Mouse (Mus musculus) cerebellum, adult (tissue): Measurements from ENCODE around the gene Patl1.
"Not testable (repeated sequence)": the region's sequence is repeated elsewhere in the genome, so short reads cannot be mapped to it uniquely, and the experiment has no call there.

ENCODE experiments used
- ATAC-seq: cut with Nextera tagmentation; 2 replicates; pipeline ENCODE4 v1.9.2; 2017; ENCODE audit warnings: mild to moderate bottlenecking, moderate library complexity, mixed read lengths; ENCODE audit not compliant: insufficient number of reproducible peaks, low FRiP score, low TSS enrichment

The Patl1 gene

GRCm38 (mm10) chr19:11912037-11912532 lies at the start of gene Patl1:
TSS of gene Patl1 (plus strand) at chr19:11912399.
- peak; percentile 97 for ATAC-seq

DNA sequence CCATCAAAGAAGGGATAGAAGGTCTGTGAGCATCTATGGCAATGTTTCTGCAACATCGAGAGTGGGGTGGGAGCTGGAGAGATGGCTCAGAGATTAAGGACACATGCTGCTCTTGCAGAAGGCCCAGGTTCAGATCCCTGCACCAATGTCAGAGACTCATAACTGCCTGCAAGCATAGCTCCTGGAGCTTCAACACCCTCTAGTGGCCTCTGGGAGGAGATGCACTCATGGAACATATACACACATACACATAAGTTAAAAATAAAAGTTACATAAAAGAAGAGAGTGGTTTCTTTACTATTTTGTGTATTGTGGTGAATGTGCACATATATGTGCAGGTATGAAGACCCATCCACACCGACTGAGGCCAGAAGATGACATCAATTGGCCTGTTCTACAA lies 44.4 kb upstream of the Patl1 start:
- ATAC-seq, result no peak

GRCm38 (mm10) chr19:11875006-11875405 lies 37.2 kb upstream of the Patl1 start, which contains the start of gene Olfr1419:
TSS of gene Olfr1419 (minus strand) at chr19:11875106.
- ATAC-seq, result no peak

DNA sequence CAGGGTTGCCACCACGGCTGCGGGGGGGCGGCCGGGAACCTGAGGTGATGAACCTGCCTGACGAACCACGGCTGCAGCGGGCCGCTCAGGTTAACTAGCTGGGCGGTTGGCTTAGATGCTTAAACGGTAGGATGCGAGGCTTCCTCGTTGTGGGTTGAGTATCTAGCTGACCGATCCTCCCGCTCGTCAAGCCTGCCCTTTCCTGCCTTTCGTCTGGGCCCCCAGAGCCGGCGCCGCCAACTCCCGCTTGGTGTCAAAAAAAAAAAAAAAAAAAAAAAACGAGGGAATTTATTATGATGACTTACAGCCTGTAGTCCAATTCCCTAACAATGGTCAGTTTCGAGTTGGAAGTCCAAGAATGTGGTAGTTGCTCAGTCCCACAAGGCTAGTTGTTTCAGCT lies 33.8 kb upstream of the Patl1 start:
- ATAC-seq, result peak; percentile 45; the same call in 1 of the 2 replicates

- no peak for ATAC-seq
Measured at GRCm38 (mm10) chr19:11886265-11886664, 25.9 kb upstream of the Patl1 start, which contains the start of gene Olfr1420. TSS of gene Olfr1420 (plus strand) at chr19:11886565.

- no peak for ATAC-seq
Measured at GRCm38 (mm10) chr19:11911021-11911420, 1.2 kb upstream of the Patl1 start.

DNA sequence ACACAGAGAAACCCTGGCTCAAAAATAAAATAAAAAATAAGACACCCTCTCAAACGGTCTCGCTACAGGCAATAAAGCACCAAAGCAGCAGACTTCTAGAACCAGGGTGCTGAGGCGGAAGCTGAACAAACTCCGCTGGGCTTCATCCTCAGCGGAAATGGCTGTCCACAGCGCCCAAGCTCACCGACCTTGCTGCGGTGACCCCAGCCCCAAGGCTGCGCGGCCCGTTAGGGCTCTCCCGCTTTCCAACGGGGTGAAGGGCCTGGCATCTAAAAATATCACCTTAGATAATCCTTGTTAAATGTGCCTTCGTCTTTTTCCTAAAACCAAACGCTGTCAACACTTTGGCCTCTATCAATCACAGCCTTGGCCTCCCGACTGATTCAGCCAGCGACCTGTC lies 596 bp upstream of the Patl1 start:
- peak; percentile 17; the same call in 1 of the 2 replicates for ATAC-seq

- peak; percentile 34; the same call in 1 of the 2 replicates for ATAC-seq
Measured at GRCm38 (mm10) chr19:11912533-11913121, 428 bp downstream of the Patl1 start.

GRCm38 (mm10) chr19:11915804-11916203 lies 3.6 kb downstream of the Patl1 start:
- no peak for ATAC-seq

DNA sequence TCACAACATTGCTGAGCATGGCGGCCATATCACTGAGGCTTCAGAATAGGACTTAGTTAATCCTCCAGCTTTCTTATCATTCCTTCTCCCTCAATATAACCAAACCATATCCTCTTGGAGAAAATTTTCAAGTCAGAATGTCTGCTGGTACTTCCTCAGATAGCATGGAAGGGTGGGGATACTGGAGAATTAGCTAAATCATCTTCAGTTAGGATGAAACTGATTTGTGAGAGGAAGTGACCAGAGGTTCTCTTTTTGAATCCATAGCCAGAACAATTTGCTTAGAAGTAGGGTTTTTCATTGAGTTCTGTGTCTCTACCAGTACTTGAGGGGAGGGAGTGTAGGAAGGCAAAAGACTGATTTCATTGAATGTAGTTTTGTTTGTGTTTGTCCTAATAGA lies 9.9 kb downstream of the Patl1 start:
- ATAC-seq, result no peak

DNA sequence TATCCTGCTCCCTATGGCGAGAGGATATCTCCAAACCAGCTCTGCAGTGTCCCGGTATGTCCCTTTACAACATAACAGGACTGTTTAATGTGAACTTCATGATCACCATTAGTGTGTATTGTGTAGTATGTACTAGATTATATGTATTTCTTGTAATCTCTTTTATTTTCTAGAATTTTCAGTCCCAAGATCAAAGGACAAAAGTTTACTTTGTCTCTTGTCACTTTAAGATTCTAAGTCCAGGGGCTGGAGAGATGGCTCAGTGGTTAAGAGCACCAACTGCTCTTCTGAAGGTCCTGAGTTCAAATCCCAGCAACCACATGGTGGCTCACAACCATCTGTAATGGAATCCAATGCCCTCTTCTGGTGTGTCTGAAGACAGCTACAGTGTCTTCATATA lies 10.3 kb downstream of the Patl1 start:
- ATAC-seq, result not testable (repeated sequence)

- no peak for ATAC-seq
Measured at GRCm38 (mm10) chr19:11926380-11926779, 14.2 kb downstream of the Patl1 start.

DNA sequence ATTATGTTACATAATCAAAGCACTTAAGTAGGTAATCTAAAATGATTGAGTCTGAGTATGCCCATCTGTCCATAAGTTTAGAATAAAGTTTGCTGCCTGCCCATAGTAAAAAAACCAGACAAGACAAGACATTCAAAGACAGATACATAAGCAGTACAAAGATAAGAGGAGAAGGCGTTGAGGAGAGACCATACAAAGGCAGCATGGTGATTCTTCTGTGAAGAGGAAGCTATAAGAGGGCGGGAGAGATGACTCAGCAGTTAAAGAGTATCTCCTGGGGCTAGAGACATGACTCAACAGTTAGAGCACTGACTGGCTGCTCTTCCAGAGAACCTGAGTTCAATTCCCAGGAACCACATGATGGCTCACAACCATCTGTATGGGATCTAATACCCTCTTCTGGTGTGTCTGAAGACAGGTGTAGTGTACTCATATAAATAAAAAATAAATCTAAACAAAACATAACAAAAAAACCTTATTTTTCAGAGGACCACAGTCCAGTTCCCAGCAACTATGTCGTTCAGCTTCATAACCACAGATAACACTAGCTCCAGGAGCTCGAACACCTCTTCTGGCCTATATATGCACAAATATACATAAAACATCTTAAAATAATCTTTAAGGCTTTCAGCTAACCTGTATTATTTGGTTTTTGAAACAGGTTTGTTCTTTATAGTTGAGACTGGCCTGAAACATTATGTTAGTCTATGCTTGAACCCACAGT lies 16.0 kb downstream of the Patl1 start:
- ATAC-seq, result no peak

DNA sequence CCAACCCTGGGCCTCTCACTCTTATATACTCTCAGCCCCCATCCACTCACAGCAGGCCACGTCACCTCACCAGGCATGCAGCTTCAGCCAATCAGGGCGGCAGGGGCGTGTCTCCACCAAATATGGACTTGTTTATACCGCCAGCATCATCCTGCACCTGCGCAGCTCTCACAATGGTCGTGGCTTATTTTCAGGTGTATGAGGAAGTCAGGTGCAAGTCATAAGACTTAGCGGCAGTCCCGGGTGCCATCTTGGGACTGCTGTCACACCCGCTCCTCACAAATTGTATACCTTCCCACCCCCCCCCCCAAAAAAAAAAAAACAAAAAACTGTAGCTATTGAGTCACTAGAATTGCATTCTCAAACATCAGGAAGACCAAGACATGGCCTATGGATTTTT lies 34.3 kb downstream of the Patl1 start:
- not testable (repeated sequence) for ATAC-seq

- no peak for ATAC-seq
Measured at GRCm38 (mm10) chr19:11949878-11950277, 37.7 kb downstream of the Patl1 start.

- ATAC-seq, result no peak
Measured at GRCm38 (mm10) chr19:11950747-11951146, 38.5 kb downstream of the Patl1 start.

DNA sequence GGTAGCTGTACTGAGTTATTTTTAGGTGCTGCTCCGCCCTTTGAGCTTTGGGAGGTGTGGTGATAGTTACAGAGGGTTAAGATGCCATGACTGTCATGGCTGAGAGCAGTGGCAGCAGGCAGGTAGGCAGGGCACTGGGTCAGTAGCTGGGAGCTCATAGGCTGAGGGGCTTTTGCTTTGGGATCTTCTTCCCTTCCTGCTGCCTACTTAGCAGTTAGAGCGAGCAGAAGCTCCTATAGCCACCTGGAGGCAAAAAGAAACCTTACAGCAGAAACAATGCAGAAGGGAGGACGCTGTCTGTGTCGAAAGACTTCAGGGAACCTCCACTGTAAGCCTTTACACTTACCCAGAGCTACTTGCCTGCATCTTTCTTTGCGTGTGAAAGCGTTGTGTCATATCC lies 42.0 kb downstream of the Patl1 start:
- no peak for ATAC-seq

- no peak for ATAC-seq
Measured at GRCm38 (mm10) chr19:11956636-11957035, 44.4 kb downstream of the Patl1 start.

DNA sequence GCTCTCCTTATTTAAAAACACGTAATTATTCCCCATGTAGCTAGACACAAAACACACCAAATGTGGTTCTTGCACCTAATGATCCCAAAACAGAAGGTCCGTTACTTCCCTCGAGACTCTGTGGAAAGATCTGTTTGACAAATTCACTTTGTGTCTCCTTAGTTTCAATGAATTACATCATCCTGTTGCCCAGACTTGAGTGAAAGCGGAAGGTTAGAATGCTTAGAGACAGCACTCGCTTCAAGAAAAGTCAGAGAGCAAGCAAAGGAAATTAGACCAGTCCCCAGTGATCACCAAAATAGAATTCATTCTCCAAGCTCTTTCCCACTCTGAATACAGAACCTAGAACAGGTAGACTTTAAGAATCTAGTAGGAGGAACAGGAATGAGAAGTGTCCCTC lies 45.2 kb downstream of the Patl1 start:
- ATAC-seq, result no peak

GRCm38 (mm10) chr19:11957846-11958245 lies 45.6 kb downstream of the Patl1 start:
- no peak for ATAC-seq

- ATAC-seq, result no peak
Measured at GRCm38 (mm10) chr19:11964266-11964665, 52.1 kb downstream of the Patl1 start.
